Mouse (Mus musculus) stomach, postnatal 0 days (tissue): ENCODE measurements around the gene Cd300lb. TPM values are rescaled to one million over a fixed set of nuclear protein-coding genes. Genes with fewer than 3 reads are reported as not detected.
A peak's percentile ranks its signal among the peaks of the same experiment; 100 is the strongest.

Experiments used
- ATAC-seq: fragments of 200-750 bp; cut with Nextera tagmentation; 2 replicates; pipeline ENCODE4 v1.8.0; 2017; ENCODE audit not compliant: low FRiP score, low TSS enrichment
- DNase-seq: peaks from one replicate; pipeline ENCODE4 v3.0.0-alpha.2; 2016; ENCODE audit warnings: low spot score
- H3K27ac ChIP-seq: fragments of 300-500 bp; sonication (generic); replicated peaks from 2 replicates; pipeline ENCODE4 v1.5.1; 2014; ENCODE audit warnings: mild to moderate bottlenecking, control low read depth
- H3K27me3 ChIP-seq: fragments of 300-500 bp; sonication (generic); 2 replicates; pipeline ENCODE4 v1.6.1; 2014; ENCODE audit warnings: low read length; ENCODE audit not compliant: control insufficient read depth, insufficient read depth
- H3K36me3 ChIP-seq: fragments of 300-500 bp; sonication (generic); 2 replicates; pipeline ENCODE4 v1.6.1; 2014; ENCODE audit warnings: low read length, mixed read lengths; ENCODE audit not compliant: control insufficient read depth, insufficient read depth
- H3K4me1 ChIP-seq: fragments of 300-500 bp; sonication (generic); replicated peaks from 2 replicates; pipeline ENCODE4 v1.6.1; 2014; ENCODE audit warnings: antibody characterized with exemption; ENCODE audit not compliant: control insufficient read depth, insufficient read depth
- H3K4me2 ChIP-seq: fragments of 300-500 bp; sonication (generic); replicated peaks from 2 replicates; pipeline ENCODE4 v1.6.1; 2014; ENCODE audit warnings: low read depth, mild to moderate bottlenecking, control low read depth, moderate library complexity
- H3K4me3 ChIP-seq: fragments of 300-500 bp; sonication (generic); 2 replicates; pipeline ENCODE4 v1.5.1; 2014; ENCODE audit warnings: low read depth, low read length, control low read depth
- H3K9ac ChIP-seq: fragments of 300-500 bp; sonication (generic); 2 replicates; pipeline ENCODE4 v1.6.1; 2014; ENCODE audit warnings: mild to moderate bottlenecking, low read length, control low read depth, mixed read lengths
- H3K9me3 ChIP-seq: fragments of 300-500 bp; sonication (generic); 2 replicates; pipeline ENCODE4 v1.6.1; 2016; ENCODE audit warnings: low read length; ENCODE audit not compliant: control insufficient read depth
- CTCF ChIP-seq: IDR thresholded peaks from 2 replicates; pipeline ENCODE4 v1.5.1; 2016; ENCODE audit warnings: antibody characterized with exemption, low read depth, mild to moderate bottlenecking, moderate library complexity
- EP300 ChIP-seq: optimal IDR thresholded peaks from 2 replicates; pipeline ENCODE3; 2016; ENCODE audit warnings: antibody characterized with exemption
- WGBS: fragments of 180-500 bp; shearing (Covaris S2); extraction: QIAGEN DNeasy Blood & Tissue Kit; methylation state at CpG from one replicate; pipeline ENCODE4 v1.1.7; 2014; 5-methylcytosine and 5-hydroxymethylcytosine counted together
- polyA plus RNA-seq: library from polyadenylated mRNA; unstranded; fragments of >200 nt; fragmentation: Nextera tagmentation; extraction: Ambion mirVana; gene quantifications from 2 replicates; pipeline ENCODE4 v1.2.1, GENCODE M21; 2015

The Cd300lb gene
- polyA plus RNA-seq, result 0.12 TPM in 2 replicates

- Histone ChIP-seq H3K4me1 (no peaks in the 10 kb centered on the region), H3K4me2 (no peak within 1 kb of the TSS), H3K9me3 (no peaks in the 10 kb centered on the region), H3K9ac (no peak within 1 kb of the TSS), H3K36me3 (no peaks in the 10 kb centered on the region), H3K27me3 (no peaks in the 10 kb centered on the region), H3K27ac (no peak within 1 kb of the TSS), H3K4me3 (no peak within 1 kb of the TSS)
- 35% methylated on average over 6 of the region's 6 CpGs for WGBS
- ATAC-seq (no peak), DNase-seq (no peak)
- TF ChIP-seq EP300 (no peak), CTCF (no peak)
Measured at GRCm38 (mm10) chr11:114934144-114934543, at the start of gene Cd300lb. TSS of gene Cd300lb (minus strand) at chr11:114934386.

GRCm38 (mm10) chr11:114981866-114982265, 47.7 kb upstream of the Cd300lb start:
- DNase-seq (no peak), ATAC-seq (no peak)
- Histone ChIP-seq H3K4me2 (no peak overlapping the region), H3K9me3 (no peaks in the 10 kb centered on the region), H3K36me3 (no peaks in the 10 kb centered on the region), H3K4me3 (no peak overlapping the region), H3K27ac (no peak overlapping the region), H3K9ac (no peak overlapping the region), H3K27me3 (no peaks in the 10 kb centered on the region), H3K4me1 (no peaks in the 10 kb centered on the region)
- 45% methylated on average over 4 of the region's 4 CpGs for WGBS
- TF ChIP-seq EP300, result no peak
- TF ChIP-seq CTCF, result no peak

GRCm38 (mm10) chr11:114972726-114973125, 38.5 kb upstream of the Cd300lb start:
- DNase-seq (no peak), ATAC-seq (no peak)
- Histone ChIP-seq H3K9me3 (no peaks in the 10 kb centered on the region), H3K36me3 (no peaks in the 10 kb centered on the region), H3K27ac (no peak overlapping the region), H3K4me2 (no peak overlapping the region), H3K9ac (no peak overlapping the region), H3K27me3 (no peaks in the 10 kb centered on the region), H3K4me1 (no peaks in the 10 kb centered on the region), H3K4me3 (no peak overlapping the region)
- TF ChIP-seq EP300, result no peak
- TF ChIP-seq CTCF, result no peak
- 71% methylated on average over 10 of the region's 10 CpGs for WGBS

GRCm38 (mm10) chr11:114968752-114969207, 34.6 kb upstream of the Cd300lb start, which contains the start of gene Cd300c:
TSS of gene Cd300c (minus strand) at chr11:114969157.
- no peaks in the 10 kb centered on the region for H3K4me1 ChIP-seq
- no peaks in the 10 kb centered on the region for H3K27me3 ChIP-seq
- no peaks in the 10 kb centered on the region for H3K36me3 ChIP-seq
- TF ChIP-seq CTCF (no peak), EP300 (no peak)
- H3K9ac ChIP-seq, result no peak within 1 kb of the TSS
- DNase-seq, result no peak
- no peak within 1 kb of the TSS for H3K4me2 ChIP-seq
- 86% methylated on average over 9 of the region's 9 CpGs for WGBS
- no peak within 1 kb of the TSS for H3K4me3 ChIP-seq
- no peak for ATAC-seq
- H3K27ac ChIP-seq, result no peak within 1 kb of the TSS
- no peaks in the 10 kb centered on the region for H3K9me3 ChIP-seq

- Histone ChIP-seq H3K9ac (no peak overlapping the region), H3K36me3 (no peaks in the 10 kb centered on the region), H3K4me1 (no peaks in the 10 kb centered on the region), H3K4me3 (no peak overlapping the region), H3K27ac (no peak overlapping the region), H3K27me3 (no peaks in the 10 kb centered on the region), H3K4me2 (no peak overlapping the region), H3K9me3 (no peaks in the 10 kb centered on the region)
- DNase-seq, result peak; percentile 6
- TF ChIP-seq EP300 (no peak), CTCF (no peak)
- WGBS, result 41% methylated on average over 3 of the region's 3 CpGs
- ATAC-seq, result no peak
Measured at GRCm38 (mm10) chr11:114965182-114965828, 31.1 kb upstream of the Cd300lb start.

GRCm38 (mm10) chr11:114960369-114960768, 26.2 kb upstream of the Cd300lb start:
- Histone ChIP-seq H3K36me3 (no peaks in the 10 kb centered on the region), H3K4me3 (no peak overlapping the region), H3K4me2 (no peak overlapping the region), H3K9ac (no peak overlapping the region), H3K9me3 (no peaks in the 10 kb centered on the region), H3K27me3 (no peaks in the 10 kb centered on the region), H3K27ac (no peak overlapping the region), H3K4me1 (no peaks in the 10 kb centered on the region)
- DNase-seq (peak; percentile 10), ATAC-seq (no peak)
- 50% methylated on average over 1 of the region's 1 CpGs for WGBS
- TF ChIP-seq CTCF, result no peak
- TF ChIP-seq EP300, result no peak
